Mouse (Mus musculus) neural tube, embryonic 15.5 days (tissue): ENCODE data around the gene Ang. TPM values are rescaled to one million over a fixed set of nuclear protein-coding genes. Genes with fewer than 3 reads are reported as not detected.

Experiments
- ATAC-seq: fragments of 200-750 bp; cut with Nextera tagmentation; 2 replicates; pipeline ENCODE4 v1.8.0; 2017; ENCODE audit warnings: mild to moderate bottlenecking, moderate TSS enrichment, moderate library complexity; ENCODE audit not compliant: low FRiP score
- H3K27ac ChIP-seq: fragments of 300-500 bp; sonication (generic); replicated peaks from 2 replicates; pipeline ENCODE4 v1.5.1; 2015; ENCODE audit warnings: mild to moderate bottlenecking, inconsistent platforms
- H3K27me3 ChIP-seq: fragments of 300-500 bp; sonication (generic); replicated peaks from 2 replicates; pipeline ENCODE4 v1.6.1; 2015; ENCODE audit warnings: inconsistent platforms
- H3K36me3 ChIP-seq: fragments of 300-500 bp; sonication (generic); 2 replicates; pipeline ENCODE4 v1.6.1; 2015; ENCODE audit warnings: inconsistent platforms
- H3K4me1 ChIP-seq: fragments of 300-500 bp; sonication (generic); 2 replicates; pipeline ENCODE4 v1.6.1; 2015; ENCODE audit warnings: inconsistent platforms
- H3K4me2 ChIP-seq: fragments of 300-500 bp; sonication (generic); 2 replicates; pipeline ENCODE4 v1.6.1; 2015; ENCODE audit warnings: inconsistent platforms, mild to moderate bottlenecking, moderate library complexity
- H3K4me3 ChIP-seq: fragments of 300-500 bp; sonication (generic); replicated peaks from 2 replicates; pipeline ENCODE4 v1.5.1; 2015; ENCODE audit warnings: mild to moderate bottlenecking, inconsistent platforms
- H3K9ac ChIP-seq: fragments of 300-500 bp; sonication (generic); replicated peaks from 2 replicates; pipeline ENCODE4 v1.6.1; 2015; ENCODE audit warnings: mild to moderate bottlenecking, inconsistent platforms
- H3K9me3 ChIP-seq: fragments of 300-500 bp; sonication (generic); replicated peaks from 2 replicates; pipeline ENCODE4 v1.6.1; 2016; ENCODE audit warnings: inconsistent platforms
- WGBS: fragments of 180-500 bp; shearing (Covaris S2); methylation state at CpG from one replicate; pipeline ENCODE4 v1.1.7; 2015; ENCODE audit warnings: mixed read lengths; 5-methylcytosine and 5-hydroxymethylcytosine counted together
- polyA plus RNA-seq: library from polyadenylated mRNA; unstranded; fragments of >200 nt; fragmentation: Nextera tagmentation; extraction: Ambion mirVana; gene quantifications from 2 replicates; pipeline ENCODE4 v1.2.1, GENCODE M21; 2015

Gene Ang
- polyA plus RNA-seq, 1 experiment from 2014 or later = 4.4 TPM

- H3K36me3 ChIP-seq = no peaks in the 10 kb centered on the region
- H3K27me3 ChIP-seq = 0 out of 2 replicates have a peak, but pooled peaks cover 3% of the 10 kb centered on the region
- no peak within 1 kb of the TSS for H3K4me3 ChIP-seq
- WGBS = 94% methylated on average over 3 of the region's 3 CpGs
- no peak within 1 kb of the TSS for H3K27ac ChIP-seq
- H3K9ac ChIP-seq = no peak within 1 kb of the TSS
- H3K9me3 ChIP-seq = no peaks in the 10 kb centered on the region
- no peak within 1 kb of the TSS for H3K4me2 ChIP-seq
- no peaks in the 10 kb centered on the region for H3K4me1 ChIP-seq
- ATAC-seq = no peak
Measured at GRCm38 (mm10) chr14:51074335-51074734, 16.6 kb upstream of the Ang start, which contains the start of gene Olfr750. Gene Olfr750 (minus strand): TSS chr14:51074435.

- no peak overlapping the region for H3K9ac ChIP-seq
- no peaks in the 10 kb centered on the region for H3K9me3 ChIP-seq
- 90% methylated on average over 1 of the region's 1 CpGs for WGBS
- H3K27me3 ChIP-seq = peaks cover 17% of the 10 kb centered on the region
- no peaks in the 10 kb centered on the region for H3K36me3 ChIP-seq
- H3K4me1 ChIP-seq = peaks cover 19% of the 10 kb centered on the region
- H3K27ac ChIP-seq = no peak overlapping the region
- no peak overlapping the region for H3K4me2 ChIP-seq
- H3K4me3 ChIP-seq = no peak overlapping the region
- no peak for ATAC-seq
Measured at GRCm38 (mm10) chr14:51079180-51079579, 11.8 kb upstream of the Ang start.

- no peak for ATAC-seq
- peaks cover 19% of the 10 kb centered on the region for H3K4me1 ChIP-seq
- H3K9ac ChIP-seq = no peak overlapping the region
- no peak overlapping the region for H3K27ac ChIP-seq
- peaks cover 19% of the 10 kb centered on the region for H3K27me3 ChIP-seq
- H3K36me3 ChIP-seq = no peaks in the 10 kb centered on the region
- H3K4me2 ChIP-seq = no peak overlapping the region
- H3K9me3 ChIP-seq = no peaks in the 10 kb centered on the region
- no peak overlapping the region for H3K4me3 ChIP-seq
- 95% methylated on average over 2 of the region's 2 CpGs for WGBS
Measured at GRCm38 (mm10) chr14:51081035-51081434, 9.9 kb upstream of the Ang start.

- no peaks in the 10 kb centered on the region for H3K9me3 ChIP-seq
- H3K9ac ChIP-seq = peak overlapping the region; percentile 37
- H3K27ac ChIP-seq = no peak overlapping the region
- peaks cover 21% of the 10 kb centered on the region for H3K4me1 ChIP-seq
- ATAC-seq = peak; percentile 74
- H3K27me3 ChIP-seq = peaks cover 19% of the 10 kb centered on the region
- H3K36me3 ChIP-seq = no peaks in the 10 kb centered on the region
- H3K4me2 ChIP-seq = peak overlapping the region; percentile 87
- H3K4me3 ChIP-seq = peak overlapping the region; percentile 51
- 2% methylated on average over 40 of the region's 40 CpGs for WGBS
Measured at GRCm38 (mm10) chr14:51082599-51083581, 8.1 kb upstream of the Ang start.

- no peak for ATAC-seq
- 14% methylated on average over 7 of the region's 7 CpGs for WGBS
- no peak overlapping the region for H3K9ac ChIP-seq
Measured at GRCm38 (mm10) chr14:51083805-51084204, 7.1 kb upstream of the Ang start.

GRCm38 (mm10) chr14:51085086-51085485, 5.9 kb upstream of the Ang start:
- ATAC-seq = no peak
- H3K27ac ChIP-seq = no peak overlapping the region
- peaks cover 19% of the 10 kb centered on the region for H3K27me3 ChIP-seq
- no peak overlapping the region for H3K9ac ChIP-seq
- no peak overlapping the region for H3K4me2 ChIP-seq
- no peaks in the 10 kb centered on the region for H3K36me3 ChIP-seq
- H3K4me1 ChIP-seq = peaks cover 25% of the 10 kb centered on the region
- WGBS = 81% methylated on average over 2 of the region's 2 CpGs
- H3K4me3 ChIP-seq = no peak overlapping the region
- no peaks in the 10 kb centered on the region for H3K9me3 ChIP-seq

More at GRCm38 (mm10) chr14:51083805-51084204, 7.1 kb upstream of the Ang start:
- H3K36me3 ChIP-seq = no peaks in the 10 kb centered on the region
- H3K27ac ChIP-seq = no peak overlapping the region
- H3K9me3 ChIP-seq = no peaks in the 10 kb centered on the region
- H3K4me2 ChIP-seq = peak overlapping the region; percentile 87
- peak overlapping the region; percentile 51 for H3K4me3 ChIP-seq
- H3K4me1 ChIP-seq = peaks cover 24% of the 10 kb centered on the region
- peaks cover 19% of the 10 kb centered on the region for H3K27me3 ChIP-seq

- Histone ChIP-seq H3K4me2 (no peak overlapping the region), H3K4me3 (no peak overlapping the region), H3K9me3 (no peaks in the 10 kb centered on the region), H3K9ac (no peak overlapping the region), H3K27me3 (peaks cover 19% of the 10 kb centered on the region), H3K27ac (no peak overlapping the region), H3K4me1 (peaks cover 25% of the 10 kb centered on the region), H3K36me3 (no peaks in the 10 kb centered on the region)
- no peak for ATAC-seq
- WGBS = 79% methylated on average over 4 of the region's 4 CpGs
Measured at GRCm38 (mm10) chr14:51085911-51086310, 5.0 kb upstream of the Ang start.

GRCm38 (mm10) chr14:51087762-51088161, 3.2 kb upstream of the Ang start:
- peak overlapping the region; percentile 67; the same call in 1 of the 2 replicates for H3K9ac ChIP-seq
- no peak for ATAC-seq
- H3K4me3 ChIP-seq = peak overlapping the region; percentile 79
- WGBS = 13% methylated on average over 9 of the region's 9 CpGs
- peaks cover 11% of the 10 kb centered on the region for H3K27me3 ChIP-seq
- peak overlapping the region; percentile 85 for H3K4me2 ChIP-seq
- no peaks in the 10 kb centered on the region for H3K36me3 ChIP-seq
- peaks cover 32% of the 10 kb centered on the region for H3K4me1 ChIP-seq
- no peaks in the 10 kb centered on the region for H3K9me3 ChIP-seq
- H3K27ac ChIP-seq = peak overlapping the region; percentile 15; the same call in 1 of the 2 replicates

GRCm38 (mm10) chr14:51088166-51088969, 2.6 kb upstream of the Ang start:
- Histone ChIP-seq H3K9ac (peak overlapping the region; percentile 67), H3K4me1 (peaks cover 26% of the 10 kb centered on the region), H3K9me3 (no peaks in the 10 kb centered on the region), H3K27me3 (peaks cover 11% of the 10 kb centered on the region), H3K4me3 (peak overlapping the region; percentile 79), H3K36me3 (no peaks in the 10 kb centered on the region), H3K4me2 (peak overlapping the region; percentile 85), H3K27ac (peak overlapping the region; percentile 82)
- peak; percentile 39 for ATAC-seq
- 1% methylated on average over 23 of the region's 23 CpGs for WGBS

GRCm38 (mm10) chr14:51088970-51089673, 1.8 kb upstream of the Ang start:
- Histone ChIP-seq H3K4me1 (peaks cover 19% of the 10 kb centered on the region; the same call in 1 of the 2 replicates), H3K9me3 (no peaks in the 10 kb centered on the region), H3K9ac (peak overlapping the region; percentile 67), H3K4me3 (peak overlapping the region; percentile 79), H3K36me3 (no peaks in the 10 kb centered on the region), H3K27ac (peak overlapping the region; percentile 82), H3K27me3 (peaks cover 5% of the 10 kb centered on the region; the same call in 1 of the 2 replicates), H3K4me2 (peak overlapping the region; percentile 85)
- WGBS = under 1% methylated on average over 34 of the region's 34 CpGs
- ATAC-seq = peak; percentile 94

- peak overlapping the region; percentile 82 for H3K27ac ChIP-seq
- no peaks in the 10 kb centered on the region for H3K36me3 ChIP-seq
- no peak for ATAC-seq
- peak overlapping the region; percentile 79 for H3K4me3 ChIP-seq
- no peaks in the 10 kb centered on the region for H3K9me3 ChIP-seq
- peak overlapping the region; percentile 85 for H3K4me2 ChIP-seq
- H3K27me3 ChIP-seq = 0 out of 2 replicates have a peak, but pooled peaks cover 2% of the 10 kb centered on the region
- H3K9ac ChIP-seq = peak overlapping the region; percentile 67
- under 1% methylated on average over 15 of the region's 15 CpGs for WGBS
- peaks cover 18% of the 10 kb centered on the region; the same call in 1 of the 2 replicates for H3K4me1 ChIP-seq
Measured at GRCm38 (mm10) chr14:51089674-51090076, 1.3 kb upstream of the Ang start.
